Comparison of ENCODE assay signal across 8 mouse cellular contexts in the genomic region with DNA sequence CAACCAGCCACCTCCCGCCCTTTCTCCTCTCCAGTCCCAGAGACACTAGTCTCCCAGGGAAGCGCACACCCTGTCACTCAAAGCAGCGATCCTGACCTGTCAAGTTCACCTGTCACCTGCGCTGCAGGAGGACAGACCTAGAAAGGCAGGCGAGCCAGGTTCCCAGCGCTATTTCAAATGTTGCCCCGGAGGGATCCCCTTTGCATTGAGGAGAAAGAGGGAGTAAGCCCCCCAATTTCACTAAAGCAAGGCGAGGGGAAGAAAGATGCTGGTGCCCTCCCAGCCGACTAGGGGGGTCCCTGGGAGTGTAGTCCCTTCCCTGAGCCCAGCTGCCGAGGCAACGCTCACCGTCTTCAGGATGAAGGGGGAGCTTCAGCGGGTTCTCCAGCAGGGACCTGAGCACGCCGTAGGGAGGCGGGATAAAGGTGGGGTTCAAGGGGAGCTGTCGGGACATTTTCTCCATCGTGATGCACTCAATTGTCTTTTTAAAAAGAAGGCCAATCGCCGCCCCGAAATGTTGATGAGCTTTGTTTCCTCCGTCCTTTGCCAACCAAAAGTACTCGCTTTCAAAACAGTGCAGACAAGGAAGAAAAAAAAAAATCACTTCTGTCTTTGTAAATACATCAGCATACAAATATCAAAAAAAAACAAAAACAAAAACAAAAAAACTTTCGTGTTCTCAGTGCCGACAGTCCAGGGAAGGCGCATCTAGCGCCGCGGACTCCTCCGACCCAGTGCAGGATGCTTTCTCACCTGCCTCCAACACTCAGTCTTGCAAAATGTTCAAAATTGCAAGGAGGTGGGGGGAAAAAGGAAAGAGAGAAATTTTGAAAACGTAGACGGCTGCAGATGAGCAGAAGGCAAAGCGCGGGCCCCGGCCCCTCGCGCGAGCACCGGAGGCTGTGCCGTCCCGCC. TPM values are rescaled to one million over a fixed set of nuclear protein-coding genes. Genes with fewer than 3 reads are reported as not detected.
DNase-seq lines count a peak whose midpoint lies in the region; ATAC-seq and TF ChIP-seq lines count a peak whose summit lies in the region.

No protein-coding gene starts in this region.

- peaks cover 13% of the 10 kb centered on the region; the same call in 1 of the 2 replicates for H3K79me2 ChIP-seq in liver, adult 2 months (ENCODE audit: control insufficient read depth, insufficient read depth, low read length)

- peaks cover 9% of the 10 kb centered on the region for H3K4me1 ChIP-seq in liver, adult 2 months (ENCODE audit: control insufficient read depth, insufficient read depth, low read length)
- no peaks in the 10 kb centered on the region; the same call in 1 of the 2 replicates for H3K4me1 ChIP-seq in bone marrow, adult 2 months (ENCODE audit: control insufficient read depth, insufficient read depth, low read length)
- H3K4me1 ChIP-seq in heart, embryonic 16.5 days (ENCODE audit: control insufficient read depth, insufficient read depth, low read length), result peaks cover 7% of the 10 kb centered on the region
- H3K4me1 ChIP-seq in limb, embryonic 13.5 days, result peaks cover 20% of the 10 kb centered on the region
- H3K4me1 ChIP-seq in olfactory bulb, adult 2 months (ENCODE audit: control insufficient read depth, insufficient read depth, low read length), result peaks cover 5% of the 10 kb centered on the region; the same call in 1 of the 2 replicates

- H3K9me3 ChIP-seq in heart, embryonic 16.5 days (replicated peaks; ENCODE audit: control insufficient read depth, low read length), result no peaks in the 10 kb centered on the region
- H3K9me3 ChIP-seq in limb, embryonic 13.5 days, result no peaks in the 10 kb centered on the region

- H3K27ac ChIP-seq in liver, adult 2 months (replicated peaks; ENCODE audit: insufficient read depth, low read depth, low read length), result no peak overlapping the region
- no peak overlapping the region for H3K27ac ChIP-seq in bone marrow, adult 2 months (ENCODE audit: control insufficient read depth, insufficient read depth, low read depth, low read length, poor library complexity)
- no peak overlapping the region for H3K27ac ChIP-seq in heart, embryonic 16.5 days (ENCODE audit: low read length)
- H3K27ac ChIP-seq in limb, embryonic 13.5 days, result no peak overlapping the region
- H3K27ac ChIP-seq in olfactory bulb, adult 2 months (ENCODE audit: insufficient read depth, low read depth, low read length), result peak overlapping the region; percentile 48

- no peak for ATAC-seq in heart, embryonic 16.5 days (replicated peaks; ENCODE audit: extremely low read depth, insufficient read depth, low FRiP score)
- ATAC-seq in limb, embryonic 13.5 days (ENCODE audit: low FRiP score, low read depth), result peak; percentile 78

- H3K4me2 ChIP-seq in heart, embryonic 16.5 days (ENCODE audit: low read depth, low read length), result peak overlapping the region; percentile 96
- peak overlapping the region; percentile 86 for H3K4me2 ChIP-seq in limb, embryonic 13.5 days (replicated peaks)

- peak overlapping the region; percentile 70 for H3K9ac ChIP-seq in liver, adult 2 months (ENCODE audit: low read depth, low read length)
- peak overlapping the region; percentile 76 for H3K9ac ChIP-seq in heart, embryonic 16.5 days (ENCODE audit: low read length)
- H3K9ac ChIP-seq in limb, embryonic 13.5 days, result peak overlapping the region; percentile 58

- no peak for TF ChIP-seq POLR2A in liver, adult 2 months (IDR thresholded peaks at IDR 0.05; ENCODE audit: extremely low read depth, insufficient read depth, low read length)
- TF ChIP-seq POLR2A in bone marrow, adult 2 months (IDR thresholded peaks at IDR 0.05; ENCODE audit: borderline replicate concordance, control insufficient read depth, low read depth, low read length), result no peak
- TF ChIP-seq POLR2A in olfactory bulb, adult 2 months (IDR thresholded peaks at IDR 0.05; ENCODE audit: insufficient read depth, low read depth, low read length), result no peak

- no peaks in the 10 kb centered on the region for H3K36me3 ChIP-seq in liver, adult 2 months (ENCODE audit: control insufficient read depth, insufficient read depth, low read length)
- H3K36me3 ChIP-seq in heart, embryonic 16.5 days (ENCODE audit: control insufficient read depth, insufficient read depth), result peaks cover 3% of the 10 kb centered on the region; the same call in 1 of the 2 replicates
- H3K36me3 ChIP-seq in limb, embryonic 13.5 days, result no peaks in the 10 kb centered on the region

- peak; percentile 58 for DNase-seq in liver, adult 2 months (ENCODE audit: extremely low read depth, low read depth, low spot score)
- no peak for DNase-seq in liver
- DNase-seq in ovary, postnatal 14 days (ENCODE audit: low spot score), result no peak
- no peak for DNase-seq in gastrocnemius, postnatal 14 days

- no peak for TF ChIP-seq CTCF in liver, adult 2 months (IDR thresholded peaks at IDR 0.05; ENCODE audit: low read depth, low read length)
- TF ChIP-seq CTCF in bone marrow, adult 2 months (IDR thresholded peaks at IDR 0.05; ENCODE audit: control insufficient read depth, insufficient read depth, low read length), result no peak
- TF ChIP-seq CTCF in olfactory bulb, adult 2 months (IDR thresholded peaks at IDR 0.05; ENCODE audit: insufficient read depth, low read depth, low read length), result no peak

- no peaks in the 10 kb centered on the region for H3K27me3 ChIP-seq in liver, adult 2 months (ENCODE audit: control insufficient read depth, insufficient read depth, low read length)
- peaks cover 3% of the 10 kb centered on the region; the same call in 1 of the 2 replicates for H3K27me3 ChIP-seq in heart, embryonic 16.5 days (ENCODE audit: control insufficient read depth, insufficient read depth, low read length)
- H3K27me3 ChIP-seq in limb, embryonic 13.5 days, result peaks cover 56% of the 10 kb centered on the region

- intact Hi-C loops in gastrocnemius, postnatal 14 days (cut with DNase I; ENCODE audit: low total_unique reads), result no loop called here

- under 1% methylated on average over 41 of the region's 41 CpGs for WGBS in liver, adult 2 months
- WGBS in bone marrow, adult 2 months, result under 1% methylated on average over 41 of the region's 41 CpGs
- WGBS in heart, embryonic 16.5 days, result under 1% methylated on average over 41 of the region's 41 CpGs
- WGBS in limb, embryonic 13.5 days, result under 1% methylated on average over 41 of the region's 41 CpGs
- under 1% methylated on average over 40 of the region's 41 CpGs for WGBS in olfactory bulb, adult 2 months

- peak overlapping the region; percentile 56 for H3K4me3 ChIP-seq in liver, adult 2 months (ENCODE audit: insufficient read depth, low read depth, low read length)
- H3K4me3 ChIP-seq in bone marrow, adult 2 months (replicated peaks; ENCODE audit: control insufficient read depth, low read depth, low read length), result peak overlapping the region; percentile 35
- H3K4me3 ChIP-seq in heart, embryonic 16.5 days (ENCODE audit: low read length), result peak overlapping the region; percentile 67
- peak overlapping the region; percentile 48 for H3K4me3 ChIP-seq in limb, embryonic 13.5 days
- H3K4me3 ChIP-seq in olfactory bulb, adult 2 months (ENCODE audit: insufficient read depth, low read depth, low read length), result peak overlapping the region; percentile 82

RNA-seq across cellular contexts. Expression of gene Hlf, which starts 0.5 kb away (rescaled TPM):
- total RNA-seq in liver, adult 2 months (2014; rRNA removed), result 12.1 and 13.7 TPM in 2 replicates
- polyA plus RNA-seq in liver, adult 2 months (2012; rRNA removed), result 18.3 and 25.2 TPM in 2 replicates
- polyA plus RNA-seq in bone marrow, adult 2 months (2011; ENCODE audit: insufficient read depth, insufficient read length, low replicate concordance, missing spikeins), result 1.5 and 6.2 TPM in 2 replicates
- polyA plus RNA-seq in heart, embryonic 16.5 days (2015; fragmentation: Nextera tagmentation; extraction: Ambion mirVana), result 5.3 and 5.7 TPM in 2 replicates
- polyA plus RNA-seq in limb, embryonic 13.5 days (2015; fragmentation: Nextera tagmentation; extraction: Ambion mirVana), result 1.3 and 1.9 TPM in 2 replicates
- not detected in 2 replicates for polyA plus RNA-seq in olfactory bulb, adult 2 months (2012; ENCODE audit: insufficient read depth, insufficient read length, low replicate concordance, missing spikeins)
- 1 to 10 TPM; 3.7 to 3.9 TPM for total RNA-seq in gastrocnemius, postnatal 14 days (2021)
